Mouse (Mus musculus) adrenal gland (tissue): ENCODE measurements around the gene Plekhd1.

Experiments
- intact Hi-C: fragments of 180-260 bp; cut with DNase I; formaldehyde crosslinking; loops from one replicate; pipeline ENCODE4 v1.15.1; 2025

Gene Plekhd1

DNA sequence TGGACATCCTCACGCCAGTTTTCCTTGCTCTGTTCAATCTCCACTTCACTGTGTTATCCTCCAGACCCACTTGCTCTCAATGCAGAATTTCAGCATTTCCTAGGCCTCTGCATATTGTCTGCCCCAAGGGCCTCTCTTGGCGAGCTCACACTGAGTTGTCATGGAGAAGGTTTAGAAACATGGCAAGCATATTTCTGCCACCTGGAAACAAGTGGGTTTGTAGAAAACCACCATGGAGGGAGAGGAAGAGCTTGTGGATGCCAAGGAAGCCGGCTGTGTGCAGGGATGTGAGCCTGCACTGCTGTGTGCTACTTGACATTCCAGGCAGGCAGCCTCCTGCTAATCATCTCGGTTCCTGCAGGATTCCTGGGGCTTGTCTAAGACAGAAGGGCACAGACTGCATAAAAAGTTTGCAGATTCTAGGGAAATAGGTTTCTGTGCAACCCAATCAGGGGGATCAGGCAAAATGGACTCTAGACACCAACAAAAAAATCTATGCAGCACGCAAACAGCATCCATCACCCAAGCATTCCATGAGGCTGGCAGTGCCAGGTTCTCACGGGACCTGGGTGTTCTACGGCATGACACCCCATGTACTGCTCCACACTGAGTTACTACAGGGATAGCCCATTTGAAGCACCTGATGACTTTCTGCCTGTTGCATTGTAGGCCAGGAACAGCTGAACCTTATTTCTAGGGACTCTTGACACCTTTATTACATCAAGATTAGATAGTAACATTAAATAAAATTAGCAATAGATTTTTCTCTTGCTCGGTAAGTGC is 53.8 kb downstream of the Plekhd1 start:
- intact Hi-C loops, result no loop called here

- intact Hi-C loops, result no loop called here
Observed at GRCm38 (mm10) chr12:80751556-80751955, 59.2 kb downstream of the Plekhd1 start.

GRCm38 (mm10) chr12:80757751-80758558 is 65.6 kb downstream of the Plekhd1 start:
- intact Hi-C loops, result no loop called here

GRCm38 (mm10) chr12:80758559-80759386 is 66.4 kb downstream of the Plekhd1 start:
- intact Hi-C loops, result no loop called here

DNA sequence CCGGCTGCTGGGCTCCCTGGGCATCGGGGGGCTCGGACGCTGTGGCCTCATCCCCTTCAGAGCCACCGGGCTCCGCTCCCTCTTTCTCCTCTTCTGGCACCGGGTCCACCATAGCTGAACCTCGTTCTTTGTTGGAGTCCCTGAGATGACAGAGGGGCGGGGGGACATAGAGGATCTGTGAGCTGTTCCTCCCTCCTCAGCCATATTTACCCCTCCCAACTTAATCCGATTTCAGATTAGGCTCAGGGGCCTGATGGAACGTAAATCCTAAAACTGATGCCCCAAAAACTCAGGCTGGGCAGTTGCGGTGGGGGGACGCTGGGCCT is 67.0 kb downstream of the Plekhd1 start:
- intact Hi-C loops, result no loop called here

DNA sequence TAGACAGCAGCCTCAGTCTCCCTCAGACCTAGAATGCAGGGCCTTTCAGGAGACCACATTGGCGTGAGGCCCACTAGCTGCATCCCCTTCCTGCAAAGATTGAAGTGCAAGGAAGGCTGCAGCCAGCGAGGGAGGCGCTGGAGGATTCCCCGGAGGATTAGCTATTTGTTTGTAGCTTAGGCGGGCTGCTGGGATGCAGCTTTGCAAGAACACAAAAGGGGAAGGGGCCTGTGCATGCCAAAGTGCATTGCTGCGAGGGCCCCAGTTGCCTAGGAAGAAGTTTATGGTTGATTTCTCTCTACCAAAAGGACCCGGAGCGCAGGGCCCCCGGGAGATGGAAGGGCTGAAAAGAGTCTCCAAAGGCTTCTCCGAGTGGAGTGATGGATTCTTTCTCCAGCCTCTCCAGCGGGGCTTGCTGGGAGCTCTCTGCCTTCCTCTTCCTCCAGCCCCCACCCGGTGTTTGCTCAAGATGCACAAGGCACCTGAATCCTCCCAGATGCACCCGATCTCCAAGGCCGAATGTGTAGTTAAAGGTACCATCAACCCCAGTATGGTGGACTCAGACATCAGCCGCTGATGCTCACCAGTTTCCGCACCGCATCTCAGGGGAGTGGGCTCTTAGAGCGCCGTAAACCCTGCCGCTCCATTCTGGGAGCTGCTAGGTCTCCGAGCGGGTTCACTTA is 67.5 kb downstream of the Plekhd1 start:
- intact Hi-C loops, result loop anchor here (5.0 kb wide), 1 partner anchor 33 kb away; no protein-coding TSS in a partner anchor

- intact Hi-C loops, result loop anchor here (5.0 kb wide), 1 partner anchor 33 kb away; no protein-coding TSS in a partner anchor
Observed at GRCm38 (mm10) chr12:80760396-80760801, 68.0 kb downstream of the Plekhd1 start, which contains the start of gene Ccdc177. TSS of gene Ccdc177 (minus strand) at chr12:80760687.

DNA sequence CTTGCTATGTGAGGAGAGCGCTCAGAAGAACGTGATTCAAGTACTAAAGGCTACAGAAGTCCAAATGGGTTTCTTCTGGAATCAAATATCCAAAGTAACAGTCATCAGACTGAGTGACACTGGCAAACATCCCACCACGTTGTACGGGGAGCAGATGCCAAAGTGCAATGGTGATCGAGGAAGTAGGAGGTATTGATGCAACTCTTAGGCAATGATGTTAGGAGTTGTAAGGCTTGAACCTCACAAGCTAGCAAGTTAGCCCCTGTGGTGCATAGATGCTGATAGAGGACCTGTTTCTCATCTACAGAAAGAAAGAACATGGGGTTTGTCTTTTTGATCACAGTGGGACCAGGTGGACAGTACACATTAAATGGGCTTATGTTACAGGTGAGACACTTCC is 70.6 kb downstream of the Plekhd1 start:
- intact Hi-C loops, result loop anchor here (5.0 kb wide), 1 partner anchor 36 kb away; no protein-coding TSS in a partner anchor

DNA sequence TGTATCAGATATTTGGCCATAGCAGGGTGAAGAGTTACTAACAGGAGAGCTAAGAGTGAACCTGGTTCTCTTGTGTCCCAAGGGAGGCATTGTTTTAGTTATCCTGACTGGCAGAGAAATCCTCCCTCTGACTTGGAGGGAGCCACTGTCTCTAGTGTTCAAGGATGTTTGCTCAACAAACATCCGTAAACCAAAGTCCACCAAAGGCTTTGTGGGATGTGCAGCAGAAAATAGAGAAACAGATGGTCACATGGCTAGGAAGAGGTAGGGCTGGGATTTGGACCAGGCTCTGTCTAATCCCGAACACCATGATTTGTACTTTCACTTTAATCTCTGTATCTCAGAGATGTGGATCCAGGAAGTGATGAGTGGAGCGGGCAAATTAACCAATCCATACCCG is 71.7 kb downstream of the Plekhd1 start:
- intact Hi-C loops, result loop anchor here (5.0 kb wide), 1 partner anchor 37 kb away; no protein-coding TSS in a partner anchor

- intact Hi-C loops, result loop anchor here (1.0 kb wide), 1 partner anchor 126 kb away; no protein-coding TSS in a partner anchor
Observed at GRCm38 (mm10) chr12:80769697-80770096, 77.3 kb downstream of the Plekhd1 start.
